Mouse (Mus musculus): ENCODE results near the gene Etfb.
A peak's percentile ranks its signal among the peaks of the same experiment; 100 is the strongest.

Gene Etfb

DNA sequence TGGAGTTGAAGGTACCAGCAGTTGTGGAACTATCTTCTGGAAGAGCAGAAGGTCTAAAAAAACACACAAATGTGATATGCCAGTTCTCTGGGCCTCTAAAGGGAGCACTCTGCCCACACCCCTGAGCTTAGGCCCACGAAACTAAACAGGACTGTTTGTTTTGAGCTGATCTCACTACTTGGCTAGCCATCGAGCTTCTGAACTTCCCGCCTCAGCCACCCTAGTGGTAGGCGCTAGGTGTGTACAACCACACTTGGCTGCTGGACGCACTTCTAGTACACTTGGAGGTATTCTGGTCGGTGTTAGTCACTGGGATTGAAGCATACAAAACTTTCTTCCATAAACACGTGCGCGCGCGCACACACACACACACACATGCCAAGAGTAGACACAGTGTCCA is 7.8 kb downstream of the Etfb start:
- no peak for DNase-seq

DNA sequence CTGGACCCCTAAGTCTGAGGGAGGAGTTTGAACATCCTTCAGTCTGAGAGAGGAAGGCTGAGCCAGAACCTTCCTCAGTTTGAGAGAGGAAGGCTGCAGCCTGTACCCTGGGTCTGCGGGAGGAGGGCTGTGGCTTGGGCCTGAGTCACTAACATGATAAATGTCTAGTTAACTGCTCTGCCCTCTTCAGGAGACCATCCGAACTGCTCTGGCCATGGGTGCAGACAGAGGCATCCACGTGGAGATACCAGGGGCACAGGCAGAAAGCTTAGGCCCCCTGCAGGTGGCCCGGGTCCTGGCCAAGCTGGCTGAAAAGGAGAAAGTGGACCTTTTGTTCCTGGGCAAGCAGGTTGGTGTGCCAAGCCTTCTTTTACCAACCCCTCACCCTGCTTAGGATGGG is 8.7 kb downstream of the Etfb start:
- DNase-seq = no peak

DNA sequence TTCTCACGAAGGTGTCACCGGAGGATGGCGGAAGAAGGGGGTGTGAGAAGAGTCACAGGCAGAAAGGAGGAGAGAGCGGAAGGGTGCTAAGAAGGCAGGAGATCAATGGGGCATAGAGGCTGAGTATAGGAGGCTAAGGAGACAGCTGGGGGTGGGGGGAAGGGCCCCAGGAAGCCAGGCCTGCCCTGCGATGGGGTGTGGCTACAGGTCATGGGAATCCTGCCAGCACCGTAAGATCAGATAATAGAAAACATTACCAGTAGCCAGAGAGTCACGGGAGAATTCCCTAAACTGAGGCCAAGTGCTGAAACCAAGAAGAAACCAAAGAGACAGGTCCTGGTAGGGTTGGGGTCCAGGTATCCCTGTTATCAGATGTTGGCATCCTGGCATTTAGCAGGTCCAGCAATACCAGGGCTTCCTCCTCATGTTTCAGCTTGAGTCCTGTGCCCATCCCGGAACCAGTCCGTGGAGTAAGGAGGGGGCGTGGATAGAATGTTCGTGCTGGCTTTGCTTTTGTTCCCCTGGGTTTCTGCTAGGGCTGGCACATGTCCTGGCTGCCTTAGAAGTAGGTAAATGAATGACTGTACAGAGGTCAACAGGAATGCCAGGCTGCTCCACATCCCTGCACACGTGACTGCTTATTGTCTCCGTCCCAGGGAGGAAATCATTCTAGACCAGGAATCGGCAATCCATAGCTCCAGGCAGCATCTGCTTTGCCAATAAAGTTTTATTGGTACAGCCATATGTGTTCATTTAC is 9.9 kb downstream of the Etfb start:
- no peak for DNase-seq

DNA sequence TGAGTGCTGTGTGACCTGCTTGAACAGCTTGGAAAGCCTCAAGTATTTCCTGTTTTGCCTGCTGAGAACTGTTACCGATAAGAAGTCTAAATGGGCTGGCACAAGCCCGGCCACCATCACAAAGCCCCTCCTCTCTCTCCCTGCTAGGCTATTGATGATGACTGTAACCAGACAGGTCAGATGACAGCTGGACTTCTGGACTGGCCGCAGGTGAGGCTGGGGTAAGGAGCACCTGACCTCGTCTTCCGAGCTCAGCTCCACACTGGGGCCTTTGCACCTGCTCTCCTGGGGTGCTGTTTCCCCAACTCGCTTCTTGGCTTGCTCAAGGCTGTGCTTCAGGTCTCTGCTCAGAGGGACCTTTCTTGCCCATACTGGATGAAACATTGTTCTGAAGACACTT is 10.5 kb downstream of the Etfb start:
- DNase-seq = no peak

DNA sequence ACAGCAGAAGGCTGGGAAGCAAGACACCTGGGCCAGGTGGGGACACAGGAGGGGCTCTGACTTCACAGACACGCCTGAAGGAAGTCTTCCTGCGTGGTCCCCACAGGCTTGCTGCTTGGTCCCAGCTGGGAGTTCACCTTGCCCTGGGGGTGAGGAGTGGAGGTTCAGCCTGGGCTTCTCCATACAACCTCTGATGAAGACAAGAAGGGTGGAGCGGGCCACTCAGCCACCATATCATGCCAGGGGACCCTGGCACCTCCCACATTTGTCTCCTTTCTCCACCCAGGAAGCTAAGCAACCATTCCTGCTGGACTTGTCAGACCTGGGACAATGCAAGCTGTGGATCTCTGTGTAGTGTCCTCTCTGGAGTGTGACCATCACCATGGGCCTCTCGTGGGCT is 19.0 kb downstream of the Etfb start, which contains the start of gene Vsig10l:
Gene Vsig10l, plus strand, starts transcription at position 301 of the 400 bp plus-strand sequence.
- DNase-seq = no peak

DNA sequence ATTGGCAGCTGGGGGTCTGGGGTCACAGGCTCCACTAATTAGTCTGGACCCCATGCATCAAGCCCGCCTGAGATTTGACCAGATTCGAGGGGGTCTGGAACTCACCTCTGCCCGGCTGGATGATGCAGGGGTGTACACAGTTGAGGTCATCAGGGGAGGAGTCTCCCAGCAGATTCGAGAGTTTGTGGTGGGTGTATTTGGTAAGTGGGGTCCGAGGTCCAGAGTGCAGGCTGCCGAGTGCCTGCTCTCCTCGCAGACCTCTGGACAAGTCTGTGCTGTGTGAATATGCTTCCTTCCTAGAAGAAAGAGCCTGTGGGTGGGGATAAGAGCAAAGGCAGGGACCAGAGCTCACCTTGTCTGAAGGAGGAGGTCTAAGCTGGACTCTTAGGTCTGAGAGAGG is 20.1 kb downstream of the Etfb start:
- DNase-seq = no peak

DNA sequence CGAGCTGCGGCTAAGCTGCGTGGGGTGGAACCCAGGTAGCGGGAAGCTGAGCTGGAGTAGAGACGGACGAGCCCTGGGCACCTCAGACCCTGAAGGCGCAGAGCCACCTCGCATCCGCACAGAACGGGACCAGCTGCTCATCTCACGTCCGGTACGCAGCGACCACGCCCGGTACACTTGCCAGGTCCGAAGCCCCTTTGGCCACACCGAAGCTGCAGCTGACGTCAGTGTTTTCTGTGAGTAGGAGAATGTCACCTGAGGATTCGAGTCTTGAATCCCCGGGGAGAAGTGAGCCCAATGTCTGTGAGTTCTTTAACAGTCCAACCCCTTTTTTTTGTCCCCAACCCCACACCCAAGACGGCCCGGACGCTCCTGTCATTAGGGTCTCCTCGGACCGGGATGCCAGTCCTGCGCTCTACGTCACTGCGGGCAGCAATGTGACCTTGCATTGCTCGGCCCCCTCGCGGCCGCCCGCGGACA is 21.0 kb downstream of the Etfb start:
- no peak for DNase-seq

DNA sequence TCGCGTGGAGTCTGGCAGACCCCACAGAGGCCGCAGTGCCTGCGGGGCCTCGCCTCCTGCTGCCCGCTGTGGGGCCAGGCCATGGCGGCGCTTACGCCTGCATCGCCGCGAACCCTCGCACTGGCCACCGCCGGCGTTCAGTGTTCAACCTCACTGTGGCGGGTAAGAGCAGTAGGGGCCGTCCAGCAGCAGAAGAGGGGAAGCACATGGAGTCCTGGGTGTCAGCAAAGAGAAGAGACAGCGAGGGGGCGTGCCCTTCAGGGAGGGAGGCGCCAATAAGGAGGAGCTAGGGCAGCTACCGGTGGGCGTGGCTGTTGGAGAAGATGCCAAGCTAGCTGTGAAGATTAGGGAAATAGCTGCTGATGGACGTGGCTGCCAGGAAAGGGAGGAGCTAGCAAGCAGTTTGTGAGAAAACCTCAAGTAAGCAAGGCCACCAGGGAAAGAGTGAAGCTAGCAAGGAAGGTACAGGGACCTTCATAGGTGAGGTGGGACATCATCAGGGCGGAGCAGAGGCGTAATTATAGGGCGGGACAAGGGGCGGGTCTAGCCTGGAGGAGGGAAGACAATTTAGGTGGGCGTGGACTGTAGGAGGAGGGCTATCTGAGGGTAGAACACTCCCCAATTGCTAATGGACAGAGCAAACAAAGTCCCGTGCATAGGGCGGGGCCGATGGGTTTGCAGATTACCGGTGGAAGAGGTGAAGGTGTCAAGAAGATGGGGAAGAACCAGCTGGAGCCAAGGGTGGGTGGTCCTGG is 21.6 kb downstream of the Etfb start:
- DNase-seq = peak; percentile 73

DNA sequence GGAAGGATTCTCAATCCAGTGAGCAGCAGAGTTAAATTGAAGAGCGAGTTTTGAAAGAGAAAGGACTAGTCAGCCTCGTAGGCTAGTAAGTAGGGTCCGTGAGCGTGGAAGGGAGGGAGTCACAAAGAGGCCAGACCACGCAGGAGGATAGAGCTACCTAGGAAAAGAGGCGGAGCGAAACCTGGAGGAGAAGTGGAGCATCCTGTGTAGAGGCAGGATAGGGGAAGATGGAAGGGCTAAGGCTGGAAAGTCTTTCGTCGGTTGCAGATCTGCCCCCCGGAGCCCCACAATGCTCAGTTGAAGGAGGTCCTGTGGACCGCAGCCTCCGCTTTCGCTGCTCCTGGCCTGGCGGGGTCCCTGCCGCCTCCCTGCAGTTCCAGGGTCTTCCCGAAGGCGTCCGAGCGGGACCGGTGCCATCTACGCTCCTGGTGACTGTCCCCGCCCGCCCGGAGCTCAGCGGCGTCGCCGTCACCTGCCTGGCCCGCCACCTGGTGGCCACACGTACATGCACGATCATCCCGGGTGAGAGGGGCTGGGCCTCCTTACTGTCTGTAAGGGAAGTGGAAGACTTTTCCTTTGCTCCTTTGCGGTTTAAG is 22.3 kb downstream of the Etfb start:
- DNase-seq = peak; percentile 80

DNA sequence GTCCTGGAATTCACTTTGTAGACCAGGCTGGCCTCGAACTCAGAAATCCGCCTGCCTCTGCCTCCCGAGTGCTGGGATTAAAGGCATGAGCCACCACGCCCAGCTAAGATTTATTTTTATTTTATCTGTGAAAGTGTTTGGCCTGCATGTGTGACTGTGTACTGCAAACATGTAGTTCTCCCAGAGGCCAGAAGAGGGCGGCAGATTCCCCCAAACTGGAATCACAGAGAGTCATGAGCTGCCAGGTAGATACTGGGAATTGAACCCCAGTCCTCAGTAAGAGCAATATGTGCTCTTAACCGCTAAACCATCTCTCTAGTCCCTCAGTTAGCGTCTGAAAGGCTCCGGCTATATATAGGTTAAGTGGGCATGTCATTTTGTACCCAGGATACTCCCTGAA is 26.5 kb downstream of the Etfb start:
- no peak for DNase-seq

DNA sequence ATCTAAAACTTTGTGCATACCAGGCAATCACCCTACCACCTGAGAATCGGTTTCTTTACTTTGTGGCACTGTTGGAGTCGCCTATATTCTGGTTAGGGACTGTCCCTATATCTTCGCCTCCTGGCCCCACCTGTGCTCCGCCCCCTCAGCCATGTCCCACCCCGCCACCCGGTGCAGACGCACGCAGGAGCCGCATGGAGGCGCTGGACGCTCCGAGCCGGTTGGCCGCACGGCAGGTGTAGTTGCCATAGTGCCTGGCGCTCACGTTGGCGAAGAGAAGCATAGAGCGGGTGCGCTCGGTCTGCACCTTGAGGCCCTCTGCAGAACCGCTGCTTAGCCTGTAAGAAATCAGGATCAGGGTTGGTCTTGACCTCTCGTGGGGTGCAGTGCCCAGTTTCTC is 31.8 kb downstream of the Etfb start:
- DNase-seq = no peak

DNA sequence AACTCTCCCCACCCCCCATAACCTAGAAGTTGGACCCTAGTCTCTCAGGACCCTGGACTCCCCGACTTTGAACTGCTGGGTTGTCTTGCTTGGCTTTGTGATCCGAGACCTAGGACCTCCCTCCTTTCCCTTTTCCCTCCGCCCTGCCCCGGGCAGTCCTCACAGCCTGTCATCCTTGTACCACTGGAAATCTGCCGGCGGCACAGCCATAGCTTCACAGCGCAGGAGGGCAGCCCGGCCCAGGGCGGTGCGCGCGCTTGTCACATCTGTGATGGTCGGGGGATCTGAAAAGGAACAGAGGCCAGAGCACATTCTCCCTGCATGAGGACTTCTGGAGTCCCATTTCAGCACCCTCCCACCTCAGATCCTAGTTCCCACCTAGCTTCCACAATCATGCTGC is 32.5 kb downstream of the Etfb start:
- DNase-seq = no peak

DNA sequence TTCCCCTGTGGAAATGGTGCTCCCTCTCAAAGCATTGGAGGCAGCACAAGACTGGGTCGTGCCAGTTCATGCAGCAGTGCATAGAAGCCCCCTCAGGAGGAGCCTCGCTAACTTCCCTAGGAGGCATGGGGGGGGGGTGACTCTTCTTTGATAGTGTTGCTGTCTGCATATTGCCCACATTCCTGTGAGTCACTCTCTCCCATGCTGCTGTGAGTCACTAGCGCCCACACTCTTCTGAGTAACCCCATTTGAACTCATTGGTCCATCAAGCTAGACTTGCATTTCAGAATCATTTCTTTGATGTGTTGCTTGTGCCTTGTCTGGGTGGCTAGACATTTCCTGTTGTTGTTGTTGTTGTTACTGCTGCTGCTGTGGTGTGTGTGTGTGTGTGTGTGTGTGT is 37.3 kb downstream of the Etfb start:
- DNase-seq = peak; percentile 70

DNA sequence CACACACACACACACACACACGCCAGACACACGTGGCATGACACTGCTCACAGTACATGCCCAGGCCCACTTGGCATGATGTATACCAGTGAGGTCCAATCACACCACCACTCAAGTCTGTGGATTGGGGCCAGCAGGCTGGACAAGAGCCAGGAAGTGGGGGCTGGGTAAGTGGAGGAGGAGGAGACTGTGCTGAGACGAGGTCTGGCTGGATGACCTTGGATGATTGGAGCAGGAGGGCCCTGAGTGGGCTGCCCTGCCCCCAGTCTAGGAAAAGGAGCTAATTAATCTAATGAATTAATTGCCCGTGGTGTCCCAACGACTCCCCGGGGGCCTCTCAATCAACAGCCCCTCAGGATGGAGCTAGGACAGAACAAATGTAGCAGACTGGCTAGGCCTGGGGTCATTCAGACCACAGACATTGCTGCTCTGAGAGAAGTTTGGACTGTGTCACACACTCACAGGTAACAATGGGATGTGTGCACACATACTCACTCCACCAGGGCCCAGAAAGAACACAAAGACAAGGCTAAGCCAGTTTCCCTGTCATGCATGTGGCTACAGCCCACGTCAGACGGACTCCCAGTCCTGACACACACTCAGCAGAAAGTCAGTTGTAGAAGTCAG is 38.3 kb downstream of the Etfb start:
- no peak for DNase-seq

DNA sequence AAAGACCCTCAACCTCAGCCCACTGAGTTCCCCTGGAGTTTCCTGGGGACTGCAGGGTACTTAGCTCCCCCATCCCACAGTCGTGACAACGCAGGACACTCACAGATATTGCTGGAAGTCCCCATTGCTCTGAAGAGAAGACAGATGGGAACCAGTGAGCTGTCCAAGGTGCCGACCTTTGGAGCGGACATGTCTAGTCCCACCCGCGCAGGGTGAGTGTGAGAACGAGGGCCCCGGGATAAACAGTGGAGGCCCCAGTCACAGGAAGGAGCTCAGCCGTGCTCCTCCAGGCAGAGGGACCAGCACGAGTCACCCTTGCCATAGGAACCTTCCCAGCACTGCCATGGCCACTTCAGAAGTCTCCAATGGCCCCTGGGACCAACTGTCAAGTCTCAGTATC is 39.4 kb downstream of the Etfb start:
- DNase-seq = no peak

DNA sequence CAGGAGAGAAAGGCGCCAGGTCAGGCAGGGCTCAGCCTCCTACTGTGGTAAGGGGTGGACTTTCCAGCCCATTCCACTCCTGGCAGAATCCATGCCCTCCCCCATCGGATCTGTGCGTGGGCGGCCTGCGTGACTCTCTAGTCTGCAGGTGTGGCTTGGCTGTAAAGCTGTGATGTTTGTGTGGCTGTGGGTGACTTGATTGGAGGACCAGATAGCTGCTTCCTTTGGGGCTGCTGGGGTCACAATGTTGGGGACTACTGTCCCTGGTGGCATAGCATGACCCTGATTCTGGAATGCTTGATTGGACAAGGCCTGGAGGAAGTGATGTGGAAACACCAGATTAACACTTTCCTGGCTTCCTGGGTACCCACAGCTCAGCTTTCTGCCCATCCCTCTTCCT is 44.8 kb downstream of the Etfb start:
- DNase-seq = peak; percentile 54

DNA sequence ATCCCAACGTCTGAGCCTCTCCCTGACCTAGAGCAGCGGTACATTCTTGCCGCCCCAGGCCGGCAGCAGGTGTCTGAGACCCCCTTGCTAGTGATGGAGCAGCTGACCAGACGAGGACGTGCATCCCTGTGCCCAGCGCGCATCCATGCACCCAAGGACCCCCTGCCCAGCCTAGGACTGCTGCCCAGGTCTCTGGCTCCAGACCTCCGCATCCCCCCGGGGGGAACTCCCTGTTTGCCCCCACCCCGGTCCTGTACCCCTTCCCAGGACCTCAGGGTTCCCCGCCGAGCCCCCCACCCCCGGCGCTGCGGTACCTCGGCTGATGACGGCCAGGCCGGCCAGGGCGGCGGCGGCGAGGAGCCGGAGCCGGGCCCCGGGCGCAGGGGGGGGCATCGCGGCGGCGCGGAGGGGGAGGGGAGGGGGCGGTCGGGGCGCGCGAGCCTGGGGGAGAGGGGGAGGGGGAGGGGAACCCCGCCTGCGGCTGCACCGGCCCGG is 45.8 kb downstream of the Etfb start, which contains the start of gene Iglon5:
Gene Iglon5, minus strand, starts transcription at position 445 of the 495 bp plus-strand sequence.
- DNase-seq = no peak

DNA sequence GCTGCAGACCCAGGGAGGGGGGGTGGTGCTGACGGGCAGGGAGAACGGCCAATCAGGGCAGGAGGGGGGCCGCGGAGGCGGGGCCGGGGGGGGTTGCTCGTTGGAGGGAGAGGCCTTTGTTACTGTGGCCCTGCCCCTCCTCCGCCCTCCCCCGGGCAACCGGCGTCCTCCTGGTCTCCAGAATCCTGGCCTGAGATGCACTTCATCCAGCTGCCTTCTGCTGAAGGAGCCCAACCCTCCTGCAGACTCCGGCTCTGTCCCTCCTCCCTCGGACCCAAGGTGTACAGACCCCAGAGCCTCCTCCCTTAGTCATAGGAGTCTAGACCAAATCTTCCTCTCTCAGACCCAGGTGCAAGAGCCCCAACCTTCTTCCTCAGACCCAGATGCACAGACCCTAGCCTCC is 46.3 kb downstream of the Etfb start:
- peak; percentile 79 for DNase-seq

DNA sequence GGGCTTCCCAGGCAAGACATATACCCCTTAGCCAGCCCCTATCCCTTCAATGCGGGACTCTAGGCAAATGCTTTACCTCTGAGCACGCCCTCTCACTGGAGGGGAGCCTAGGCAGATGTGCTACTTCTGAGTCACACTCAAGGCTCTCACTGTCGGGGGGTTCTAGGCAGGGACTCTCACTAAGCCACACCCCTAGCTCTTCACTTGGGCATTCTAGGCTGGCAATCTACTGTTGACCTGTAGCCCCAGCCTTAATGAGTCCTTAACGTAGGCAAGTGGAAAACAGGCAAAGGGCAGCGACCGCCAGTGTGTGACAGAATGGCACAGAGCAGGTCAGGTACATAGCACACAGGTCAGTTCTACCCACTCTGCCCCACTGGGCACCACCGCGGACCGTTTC is 47.0 kb downstream of the Etfb start:
- no peak for DNase-seq

DNA sequence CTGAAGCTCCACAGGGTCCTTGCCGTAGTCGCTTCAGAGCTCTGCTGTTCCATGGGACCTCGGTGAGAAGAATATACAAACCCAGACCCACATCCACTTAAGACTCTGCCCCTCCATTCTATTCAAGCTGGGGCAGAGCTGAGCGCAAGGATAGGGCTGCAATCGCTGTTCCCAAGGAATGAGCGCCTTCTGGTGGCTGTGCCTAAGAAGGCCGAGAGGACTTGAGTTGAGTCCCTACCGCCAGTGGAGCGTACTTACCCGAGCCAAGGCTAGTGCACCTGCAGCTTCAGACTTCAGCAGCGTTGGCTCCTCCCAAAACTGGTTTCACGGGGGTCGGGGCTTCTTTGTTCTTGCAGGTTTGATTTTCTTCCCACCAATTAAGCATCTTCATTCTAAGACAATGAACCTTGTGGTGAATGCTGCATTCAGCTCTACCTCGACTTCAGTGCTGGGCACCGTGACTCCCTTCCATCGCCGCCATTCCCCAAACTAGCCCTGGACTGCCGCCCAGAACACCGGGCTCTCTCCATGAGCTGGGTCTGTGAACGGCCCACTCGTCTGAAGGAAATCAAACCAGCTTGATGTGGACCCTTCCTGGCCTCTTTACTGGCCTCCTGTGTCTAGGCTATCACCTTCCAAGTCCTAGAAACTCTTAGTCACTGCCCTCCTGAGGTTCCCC is 51.6 kb downstream of the Etfb start:
- peak; percentile 71 for DNase-seq
